ENCODE assay signal across 8 mouse cellular contexts in the genomic region with DNA sequence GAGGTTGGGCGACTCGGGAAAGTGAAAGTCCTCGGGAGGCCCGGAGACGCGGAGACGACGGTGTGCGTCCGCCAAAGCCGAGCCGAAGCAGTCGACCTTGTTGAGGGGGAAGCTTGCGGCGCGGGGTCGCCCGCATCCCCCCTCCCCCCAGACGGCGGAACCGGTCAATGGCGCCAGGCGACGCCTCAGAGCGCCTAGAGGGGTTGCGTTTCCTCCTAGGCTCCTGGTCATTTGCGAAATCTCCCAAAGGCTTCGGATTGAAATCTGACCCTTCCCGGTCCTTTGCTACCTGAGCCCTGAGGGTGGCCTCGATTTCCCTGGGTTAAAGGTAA. TPM values are rescaled to one million over a fixed set of nuclear protein-coding genes. Genes with fewer than 3 reads are reported as not detected.
DNase-seq lines count a peak whose midpoint lies in the region; ATAC-seq and TF ChIP-seq lines count a peak whose summit lies in the region.

No protein-coding gene starts in this region.

- no peaks in the 10 kb centered on the region for H3K27me3 ChIP-seq in heart, embryonic 12.5 days (replicated peaks)
- H3K27me3 ChIP-seq in hindbrain, embryonic 11.5 days (ENCODE audit: control insufficient read depth, insufficient read depth, low read length): peaks cover 8% of the 10 kb centered on the region
- no peaks in the 10 kb centered on the region for H3K27me3 ChIP-seq in midbrain, embryonic 10.5 days (ENCODE audit: low read depth, poor library complexity, severe bottlenecking)

- WGBS in heart, embryonic 12.5 days: under 1% methylated on average over 30 of the region's 30 CpGs
- under 1% methylated on average over 30 of the region's 30 CpGs for WGBS in hindbrain, embryonic 11.5 days
- WGBS in midbrain, embryonic 10.5 days: under 1% methylated on average over 30 of the region's 30 CpGs

- 0 out of 2 replicates have a peak, but pooled peaks cover 3% of the 10 kb centered on the region for H3K9me3 ChIP-seq in heart, embryonic 12.5 days (replicated peaks)
- H3K9me3 ChIP-seq in ES-E14 (ENCODE audit: control insufficient read depth, insufficient read depth, low read depth, low read length): no peaks in the 10 kb centered on the region
- H3K9me3 ChIP-seq in hindbrain, embryonic 11.5 days (ENCODE audit: control insufficient read depth, low read length): no peaks in the 10 kb centered on the region
- H3K9me3 ChIP-seq in midbrain, embryonic 10.5 days (replicated peaks): peaks cover 4% of the 10 kb centered on the region; the same call in 1 of the 2 replicates

- peak overlapping the region; percentile 98 for H3K27ac ChIP-seq in heart, embryonic 12.5 days (ENCODE audit: poor library complexity, severe bottlenecking)
- H3K27ac ChIP-seq in ES-E14 (ENCODE audit: insufficient read depth, low read depth, low read length, poor library complexity, severe bottlenecking): peak overlapping the region; percentile 87
- H3K27ac ChIP-seq in hindbrain, embryonic 11.5 days (ENCODE audit: low read depth, low read length): peak overlapping the region; percentile 92
- H3K27ac ChIP-seq in midbrain, embryonic 10.5 days (replicated peaks): peak overlapping the region; percentile 99

- peaks cover 12% of the 10 kb centered on the region for H3K36me3 ChIP-seq in heart, embryonic 12.5 days
- H3K36me3 ChIP-seq in ES-E14 (ENCODE audit: control insufficient read depth, insufficient read depth, low read length, poor library complexity, severe bottlenecking): peaks cover 2% of the 10 kb centered on the region; the same call in 1 of the 2 replicates
- no peaks in the 10 kb centered on the region for H3K36me3 ChIP-seq in hindbrain, embryonic 11.5 days (ENCODE audit: control insufficient read depth, insufficient read depth, low read length)
- H3K36me3 ChIP-seq in midbrain, embryonic 10.5 days: peaks cover 27% of the 10 kb centered on the region

- H3K4me2 ChIP-seq in heart, embryonic 12.5 days: peak overlapping the region; percentile 87
- H3K4me2 ChIP-seq in hindbrain, embryonic 11.5 days (replicated peaks; ENCODE audit: low read depth, low read length): peak overlapping the region; percentile 91

- in situ Hi-C loops in ES-E14 (cut with MboI; ENCODE audit: low sequenced_read_pairs in 2 of 2, unreplicated experiment in 2 of 2): no loop called here

- intact Hi-C loops in heart, postnatal 14 days (cut with DNase I): loop anchor here (1.0 kb wide), 1 partner anchor 14 kb away; no protein-coding TSS in a partner anchor

- H3K4me3 ChIP-seq in heart, embryonic 12.5 days: peak overlapping the region; percentile 97
- H3K4me3 ChIP-seq in ES-E14 (ENCODE audit: insufficient read depth in 1 of 2, low read depth in 1 of 2, low read length in 2 of 2, poor library complexity in 1 of 2, severe bottlenecking in 1 of 2): peak overlapping the region; percentile 90 to 91
- peak overlapping the region; percentile 78 for H3K4me3 ChIP-seq in hindbrain, embryonic 11.5 days (ENCODE audit: low read depth, low read length)
- peak overlapping the region; percentile 85 for H3K4me3 ChIP-seq in midbrain, embryonic 10.5 days

- no peak for ATAC-seq in heart, embryonic 12.5 days (ENCODE audit: insufficient number of reproducible peaks, low FRiP score)
- peak; percentile 49; the same call in 1 of the 2 replicates for ATAC-seq in hindbrain, embryonic 11.5 days (ENCODE audit: low FRiP score)

- H3K9ac ChIP-seq in heart, embryonic 12.5 days: peak overlapping the region; percentile 92
- peak overlapping the region; percentile 90 for H3K9ac ChIP-seq in ES-E14 (ENCODE audit: insufficient read depth, low read depth, low read length, poor library complexity, severe bottlenecking)
- H3K9ac ChIP-seq in hindbrain, embryonic 11.5 days (ENCODE audit: low read depth, low read length): peak overlapping the region; percentile 78

- H3K4me1 ChIP-seq in heart, embryonic 12.5 days (replicated peaks): peaks cover 17% of the 10 kb centered on the region
- peaks cover 2 to 10% of the 10 kb centered on the region in 2 experiments; a peak in 2 of 4 replicates for H3K4me1 ChIP-seq in ES-E14 (ENCODE audit: control insufficient read depth in 2 of 2, insufficient read depth in 2 of 2, low read length in 2 of 2, poor library complexity in 1 of 2)
- H3K4me1 ChIP-seq in hindbrain, embryonic 11.5 days (replicated peaks; ENCODE audit: control insufficient read depth, insufficient read depth, low read length): peaks cover 2% of the 10 kb centered on the region; the same call in 1 of the 2 replicates
- peaks cover 41% of the 10 kb centered on the region for H3K4me1 ChIP-seq in midbrain, embryonic 10.5 days

- no peak for DNase-seq in heart, postnatal 14 days
- no peak for DNase-seq in ES-E14 (ENCODE audit: low read depth, low spot score)
- DNase-seq in hindbrain, embryonic 11.5 days (ENCODE audit: low spot score): no peak
- no peak for DNase-seq in midbrain, embryonic 10.5 days (ENCODE audit: low spot score)
- DNase-seq in layer of hippocampus, postnatal 25 days (ENCODE audit: extremely low spot score in 1 of 2, low spot score in 1 of 2): no peak
- no peak for DNase-seq in ovary, postnatal 36 days (ENCODE audit: low spot score)
- DNase-seq in adrenal gland, adult 8-10 months: no peak

TF ChIP-seq in ES-E14, 5 proteins besides CTCF, POLR2A, EP300 and RAD21:
- TF ChIP-seq HCFC1 (IDR thresholded peaks at IDR 0.05; ENCODE audit: borderline replicate concordance, insufficient read depth, low read length): no peak
- TF ChIP-seq ZNF384 (IDR thresholded peaks at IDR 0.05; ENCODE audit: low read depth, low read length): no peak
- TF ChIP-seq CHD2 (IDR thresholded peaks at IDR 0.05; ENCODE audit: low read depth, low read length): no peak
- TF ChIP-seq ZC3H11A (IDR thresholded peaks at IDR 0.05; ENCODE audit: borderline replicate concordance, low read depth, low read length): no peak
- TF ChIP-seq MAFK (IDR thresholded peaks at IDR 0.05; ENCODE audit: insufficient read depth, low read depth, low read length): no peak

RNA-seq across cellular contexts. Expression of a gene that starts 3.0 kb away (rescaled TPM):
- polyA plus RNA-seq in heart, embryonic 12.5 days (2016; fragmentation: Nextera tagmentation; extraction: Ambion mirVana): 98.4 and 101 TPM in 2 replicates
- total RNA-seq in heart, postnatal 14 days (2021): 10 to 100 TPM; 97.5 to 98.7 TPM
- total RNA-seq in ES-E14 (2012; rRNA removed): 19.4 and 19.8 TPM in 2 replicates
- 112 and 127 TPM in 2 replicates for polyA plus RNA-seq in hindbrain, embryonic 11.5 days (2014; fragmentation: Nextera tagmentation; extraction: Ambion mirVana)
- polyA plus RNA-seq in midbrain, embryonic 10.5 days (2016; fragmentation: Nextera tagmentation; extraction: Ambion mirVana): 127 and 141 TPM in 2 replicates
- total RNA-seq in layer of hippocampus, postnatal 25 days (2021): 10 to 100 TPM; 37.2 to 40.8 TPM
- 100 to 1,000 TPM; 257 to 328 (median 289) TPM for total RNA-seq in adrenal gland, adult 8-10 months (2022)
